Mouse (Mus musculus) left cerebral cortex, adult 11 months (tissue): ENCODE measurements at regions not wholly inside any gene's neighbourhood (a gene's known extent, or its start where the extent isn't known, plus 50 kb on each side); places are given as distances from the start of the nearest gene placed in this dataset.

Experiments
- DNase-seq: peaks from one replicate; pipeline ENCODE4 v3.0.0; 2022; ENCODE audit warnings: low spot score

- no peak for DNase-seq
Observed at GRCm38 (mm10) chr5:111789904-111790303, 56.2 kb downstream of the Gm26897 start.

GRCm38 (mm10) chr5:111790527-111790926 lies 56.8 kb downstream of the Gm26897 start:
- no peak for DNase-seq

GRCm38 (mm10) chr5:111791089-111791561 lies 57.4 kb downstream of the Gm26897 start:
- DNase-seq = peak; percentile 44

GRCm38 (mm10) chr5:111792746-111793145 lies 59.0 kb downstream of the Gm26897 start:
- no peak for DNase-seq

GRCm38 (mm10) chr5:111793178-111793577 lies 59.5 kb downstream of the Gm26897 start:
- no peak for DNase-seq

GRCm38 (mm10) chr5:111796889-111797288 lies 63.2 kb downstream of the Gm26897 start:
- no peak for DNase-seq

GRCm38 (mm10) chr5:111799700-111800311 lies 66.1 kb downstream of the Gm26897 start:
- DNase-seq = no peak

GRCm38 (mm10) chr5:111800511-111800910 lies 66.8 kb downstream of the Gm26897 start:
- DNase-seq = no peak

- DNase-seq = no peak
Observed at GRCm38 (mm10) chr5:111801051-111801450, 67.3 kb downstream of the Gm26897 start.

- no peak for DNase-seq
Observed at GRCm38 (mm10) chr5:111804542-111804941, 70.8 kb downstream of the Gm26897 start.

GRCm38 (mm10) chr5:111805150-111805549 lies 71.4 kb downstream of the Gm26897 start:
- no peak for DNase-seq

- DNase-seq = no peak
Observed at GRCm38 (mm10) chr5:111805761-111806191, 72.1 kb downstream of the Gm26897 start.

GRCm38 (mm10) chr5:111810079-111810808 lies 76.5 kb downstream of the Gm26897 start:
- no peak for DNase-seq

- no peak for DNase-seq
Observed at GRCm38 (mm10) chr5:111812581-111812980, 78.9 kb downstream of the Gm26897 start.

- DNase-seq = no peak
Observed at GRCm38 (mm10) chr5:111813090-111813753, 79.5 kb downstream of the Gm26897 start.

- DNase-seq = no peak
Observed at GRCm38 (mm10) chr5:111814893-111815760, 81.4 kb downstream of the Gm26897 start.

GRCm38 (mm10) chr5:111820963-111821362 lies 87.2 kb downstream of the Gm26897 start:
- no peak for DNase-seq

GRCm38 (mm10) chr5:111822882-111823281 lies 89.2 kb downstream of the Gm26897 start:
- no peak for DNase-seq

GRCm38 (mm10) chr5:111823420-111823819 lies 89.7 kb downstream of the Gm26897 start:
- no peak for DNase-seq

- no peak for DNase-seq
Observed at GRCm38 (mm10) chr5:111823842-111824241, 90.1 kb downstream of the Gm26897 start.

GRCm38 (mm10) chr5:111824600-111825130 lies 90.9 kb downstream of the Gm26897 start:
- DNase-seq = no peak

GRCm38 (mm10) chr5:111829891-111830290 lies 96.2 kb downstream of the Gm26897 start:
- no peak for DNase-seq
